Mouse (Mus musculus): ENCODE results near the gene Ccin. TPM values are rescaled to one million over a fixed set of nuclear protein-coding genes. Genes with fewer than 3 reads are reported as not detected.

Ccin gene
- polyA plus RNA-seq, 1 experiment from 2014 or later: not detected

- Histone ChIP-seq H3K4me2 (replicated peaks; ENCODE audit: low read depth, low read length) (peak overlapping the region; percentile 89), H3K4me1 (ENCODE audit: insufficient read depth, low read length) (peaks cover 38% of the 10 kb centered on the region), H3K4me3 (ENCODE audit: low read length) (peak overlapping the region; percentile 86), H3K27me3 (ENCODE audit: insufficient read depth, low read length) (no peaks in the 10 kb centered on the region), H3K9ac (replicated peaks; ENCODE audit: low read length) (peak overlapping the region; percentile 73), H3K36me3 (ENCODE audit: insufficient read depth, low read length) (no peaks in the 10 kb centered on the region), H3K9me3 (ENCODE audit: low read length) (no peaks in the 10 kb centered on the region), H3K27ac (ENCODE audit: low read length) (peak overlapping the region; percentile 75)
- ATAC-seq (ENCODE audit: low FRiP score, low TSS enrichment): no peak
- WGBS: 80% methylated on average over 3 of the region's 3 CpGs
Observed at GRCm38 (mm10) chr4:44011799-44012198, 28.5 kb downstream of the Ccin start.

GRCm38 (mm10) chr4:44012376-44013367, 29.4 kb downstream of the Ccin start:
- H3K9me3 ChIP-seq (ENCODE audit: low read length): no peaks in the 10 kb centered on the region
- H3K27me3 ChIP-seq (ENCODE audit: insufficient read depth, low read length): no peaks in the 10 kb centered on the region
- H3K9ac ChIP-seq (replicated peaks; ENCODE audit: low read length): peak overlapping the region; percentile 85
- peak overlapping the region; percentile 81 for H3K27ac ChIP-seq (ENCODE audit: low read length)
- ATAC-seq (ENCODE audit: low FRiP score, low TSS enrichment): peak; percentile 97
- H3K4me3 ChIP-seq (ENCODE audit: low read length): peak overlapping the region; percentile 86
- peak overlapping the region; percentile 89 for H3K4me2 ChIP-seq (replicated peaks; ENCODE audit: low read depth, low read length)
- under 1% methylated on average over 77 of the region's 77 CpGs for WGBS
- H3K4me1 ChIP-seq (ENCODE audit: insufficient read depth, low read length): peaks cover 46% of the 10 kb centered on the region
- H3K36me3 ChIP-seq (ENCODE audit: insufficient read depth, low read length): no peaks in the 10 kb centered on the region

GRCm38 (mm10) chr4:44013391-44014070, 30.2 kb downstream of the Ccin start:
- H3K27ac ChIP-seq (ENCODE audit: low read length): no peak overlapping the region
- ATAC-seq (ENCODE audit: low FRiP score, low TSS enrichment): no peak
- H3K36me3 ChIP-seq (ENCODE audit: insufficient read depth, low read length): no peaks in the 10 kb centered on the region; the same call in 1 of the 2 replicates

GRCm38 (mm10) chr4:44016071-44016470, 32.8 kb downstream of the Ccin start:
- H3K4me3 ChIP-seq (ENCODE audit: low read length): no peak overlapping the region
- peaks cover 14% of the 10 kb centered on the region for H3K36me3 ChIP-seq (ENCODE audit: insufficient read depth, low read length)
- WGBS: 80% methylated on average over 4 of the region's 4 CpGs
- no peaks in the 10 kb centered on the region for H3K9me3 ChIP-seq (ENCODE audit: low read length)
- H3K4me1 ChIP-seq (ENCODE audit: insufficient read depth, low read length): peaks cover 51% of the 10 kb centered on the region
- H3K4me2 ChIP-seq (replicated peaks; ENCODE audit: low read depth, low read length): no peak overlapping the region; the same call in 1 of the 2 replicates
- H3K27me3 ChIP-seq (ENCODE audit: insufficient read depth, low read length): no peaks in the 10 kb centered on the region
- ATAC-seq (ENCODE audit: low FRiP score, low TSS enrichment): no peak
- H3K9ac ChIP-seq (replicated peaks; ENCODE audit: low read length): no peak overlapping the region; the same call in 1 of the 2 replicates
- H3K27ac ChIP-seq (ENCODE audit: low read length): no peak overlapping the region

More at GRCm38 (mm10) chr4:44013391-44014070, 30.2 kb downstream of the Ccin start:
- H3K27me3 ChIP-seq (ENCODE audit: insufficient read depth, low read length): no peaks in the 10 kb centered on the region
- peak overlapping the region; percentile 86 for H3K4me3 ChIP-seq (ENCODE audit: low read length)
- peaks cover 51% of the 10 kb centered on the region for H3K4me1 ChIP-seq (ENCODE audit: insufficient read depth, low read length)
- no peaks in the 10 kb centered on the region for H3K9me3 ChIP-seq (ENCODE audit: low read length)
- H3K9ac ChIP-seq (replicated peaks; ENCODE audit: low read length): peak overlapping the region; percentile 85
- peak overlapping the region; percentile 89 for H3K4me2 ChIP-seq (replicated peaks; ENCODE audit: low read depth, low read length)
- WGBS: 20% methylated on average over 11 of the region's 11 CpGs

GRCm38 (mm10) chr4:44016791-44017190, 33.5 kb downstream of the Ccin start:
- peaks cover 22% of the 10 kb centered on the region for H3K36me3 ChIP-seq (ENCODE audit: insufficient read depth, low read length)
- no peaks in the 10 kb centered on the region for H3K27me3 ChIP-seq (ENCODE audit: insufficient read depth, low read length)
- H3K27ac ChIP-seq (ENCODE audit: low read length): no peak overlapping the region
- no peak overlapping the region for H3K4me2 ChIP-seq (replicated peaks; ENCODE audit: low read depth, low read length)
- H3K9ac ChIP-seq (replicated peaks; ENCODE audit: low read length): no peak overlapping the region
- WGBS: 79% methylated on average over 12 of the region's 12 CpGs
- H3K4me1 ChIP-seq (ENCODE audit: insufficient read depth, low read length): peaks cover 50% of the 10 kb centered on the region
- no peak overlapping the region for H3K4me3 ChIP-seq (ENCODE audit: low read length)
- H3K9me3 ChIP-seq (ENCODE audit: low read length): no peaks in the 10 kb centered on the region
- 0 out of 2 replicates have a peak, but pooled peaks have one; percentile 43 for ATAC-seq (ENCODE audit: low FRiP score, low TSS enrichment)

- 0 out of 2 replicates have a peak, but pooled peaks cover 8% of the 10 kb centered on the region for H3K4me1 ChIP-seq (ENCODE audit: insufficient read depth, low read length)
- no peak overlapping the region for H3K4me3 ChIP-seq (ENCODE audit: low read length)
- H3K27me3 ChIP-seq (ENCODE audit: insufficient read depth, low read length): no peaks in the 10 kb centered on the region
- no peak overlapping the region for H3K4me2 ChIP-seq (replicated peaks; ENCODE audit: low read depth, low read length)
- no peak overlapping the region for H3K9ac ChIP-seq (replicated peaks; ENCODE audit: low read length)
- WGBS: 90% methylated on average over 4 of the region's 4 CpGs
- no peaks in the 10 kb centered on the region for H3K9me3 ChIP-seq (ENCODE audit: low read length)
- H3K36me3 ChIP-seq (ENCODE audit: insufficient read depth, low read length): peaks cover 71% of the 10 kb centered on the region
- no peak for ATAC-seq (ENCODE audit: low FRiP score, low TSS enrichment)
- no peak overlapping the region for H3K27ac ChIP-seq (ENCODE audit: low read length)
Observed at GRCm38 (mm10) chr4:44022323-44022722, 39.0 kb downstream of the Ccin start.

- H3K27me3 ChIP-seq (ENCODE audit: insufficient read depth, low read length): no peaks in the 10 kb centered on the region
- ATAC-seq (ENCODE audit: low FRiP score, low TSS enrichment): no peak
- no peaks in the 10 kb centered on the region for H3K9me3 ChIP-seq (ENCODE audit: low read length)
- no peak overlapping the region for H3K4me2 ChIP-seq (replicated peaks; ENCODE audit: low read depth, low read length)
- H3K4me3 ChIP-seq (ENCODE audit: low read length): no peak overlapping the region
- 89% methylated on average over 11 of the region's 11 CpGs for WGBS
- peaks cover 76% of the 10 kb centered on the region for H3K36me3 ChIP-seq (ENCODE audit: insufficient read depth, low read length)
- H3K9ac ChIP-seq (replicated peaks; ENCODE audit: low read length): no peak overlapping the region
- no peak overlapping the region for H3K27ac ChIP-seq (ENCODE audit: low read length)
- H3K4me1 ChIP-seq (ENCODE audit: insufficient read depth, low read length): 0 out of 2 replicates have a peak, but pooled peaks cover 4% of the 10 kb centered on the region
Observed at GRCm38 (mm10) chr4:44022766-44023165, 39.5 kb downstream of the Ccin start.

GRCm38 (mm10) chr4:44023681-44024080, 40.4 kb downstream of the Ccin start:
- no peak overlapping the region for H3K4me2 ChIP-seq (replicated peaks; ENCODE audit: low read depth, low read length)
- H3K9me3 ChIP-seq (ENCODE audit: low read length): no peaks in the 10 kb centered on the region
- peaks cover 85% of the 10 kb centered on the region for H3K36me3 ChIP-seq (ENCODE audit: insufficient read depth, low read length)
- H3K4me1 ChIP-seq (ENCODE audit: insufficient read depth, low read length): no peaks in the 10 kb centered on the region
- H3K27ac ChIP-seq (ENCODE audit: low read length): no peak overlapping the region
- H3K27me3 ChIP-seq (ENCODE audit: insufficient read depth, low read length): no peaks in the 10 kb centered on the region
- H3K4me3 ChIP-seq (ENCODE audit: low read length): no peak overlapping the region
- H3K9ac ChIP-seq (replicated peaks; ENCODE audit: low read length): no peak overlapping the region
- ATAC-seq (ENCODE audit: low FRiP score, low TSS enrichment): no peak
- WGBS: 90% methylated on average over 9 of the region's 9 CpGs

GRCm38 (mm10) chr4:44024241-44024640, 41.0 kb downstream of the Ccin start:
- WGBS: 96% methylated on average over 6 of the region's 6 CpGs
- Histone ChIP-seq H3K9me3 (ENCODE audit: low read length) (no peaks in the 10 kb centered on the region), H3K4me1 (ENCODE audit: insufficient read depth, low read length) (no peaks in the 10 kb centered on the region), H3K4me2 (replicated peaks; ENCODE audit: low read depth, low read length) (no peak overlapping the region), H3K9ac (replicated peaks; ENCODE audit: low read length) (no peak overlapping the region), H3K27me3 (ENCODE audit: insufficient read depth, low read length) (no peaks in the 10 kb centered on the region), H3K27ac (ENCODE audit: low read length) (no peak overlapping the region), H3K36me3 (ENCODE audit: insufficient read depth, low read length) (peaks cover 90% of the 10 kb centered on the region), H3K4me3 (ENCODE audit: low read length) (no peak overlapping the region)
- no peak for ATAC-seq (ENCODE audit: low FRiP score, low TSS enrichment)

All from kidney, embryonic 16.5 days (tissue).